Mouse (Mus musculus): ENCODE data around the gene Hist1h2bk. TPM values are rescaled to one million over a fixed set of nuclear protein-coding genes. Genes with fewer than 3 reads are reported as not detected.
"Not testable (repeated sequence)": the region's sequence is repeated elsewhere in the genome, so short reads cannot be mapped to it uniquely, and the experiment has no call there.

The Hist1h2bk gene
- polyA plus RNA-seq, 1 experiment from 2014 or later, result 6.2 TPM

GRCm38 (mm10) chr13:22034443-22035266 lies 1.0 kb upstream of the Hist1h2bk start:
- peak overlapping the region; percentile 52 for H3K4me2 ChIP-seq
- peaks cover 15% of the 10 kb centered on the region for H3K4me1 ChIP-seq
- no peaks in the 10 kb centered on the region for H3K27me3 ChIP-seq
- no peaks in the 10 kb centered on the region for H3K36me3 ChIP-seq
- no peak for ATAC-seq (ENCODE audit: insufficient number of reproducible peaks, low FRiP score, low TSS enrichment, low read depth)
- H3K4me3 ChIP-seq, result peak overlapping the region; percentile 43
- peak overlapping the region; percentile 77 for H3K27ac ChIP-seq
- H3K9me3 ChIP-seq, result no peaks in the 10 kb centered on the region
- H3K9ac ChIP-seq, result 0 out of 2 replicates have a peak overlapping the region, but pooled peaks have one; percentile 14
- WGBS, result under 1% methylated on average over 14 of the region's 14 CpGs

- peak overlapping the region; percentile 74 for H3K27ac ChIP-seq
- no peak for ATAC-seq (ENCODE audit: insufficient number of reproducible peaks, low FRiP score, low TSS enrichment, low read depth)
- H3K4me1 ChIP-seq, result peaks cover 26% of the 10 kb centered on the region
- H3K4me2 ChIP-seq, result peak overlapping the region; percentile 52
- H3K27me3 ChIP-seq, result no peaks in the 10 kb centered on the region
- 0 out of 2 replicates have a peak overlapping the region, but pooled peaks have one; percentile 18 for H3K9ac ChIP-seq
- no peaks in the 10 kb centered on the region for H3K9me3 ChIP-seq
- peak overlapping the region; percentile 43 for H3K4me3 ChIP-seq
- 2% methylated on average over 23 of the region's 23 CpGs for WGBS
- H3K36me3 ChIP-seq, result no peaks in the 10 kb centered on the region
These were observed 683 bp downstream of the Hist1h2bk start for GRCm38 (mm10) chr13:22036149-22036956.

- Histone ChIP-seq H3K36me3 (no peaks in the 10 kb centered on the region), H3K4me2 (peak overlapping the region; percentile 52; the same call in 1 of the 2 replicates), H3K4me3 (peak overlapping the region; percentile 43), H3K9me3 (no peaks in the 10 kb centered on the region), H3K27ac (peak overlapping the region; percentile 74), H3K9ac (no peak overlapping the region), H3K4me1 (peaks cover 28% of the 10 kb centered on the region), H3K27me3 (no peaks in the 10 kb centered on the region)
- WGBS, result 54% methylated on average over 3 of the region's 3 CpGs
- ATAC-seq (ENCODE audit: insufficient number of reproducible peaks, low FRiP score, low TSS enrichment, low read depth), result no peak
These were observed 1.3 kb downstream of the Hist1h2bk start for GRCm38 (mm10) chr13:22036986-22037385.

- H3K9me3 ChIP-seq, result no peaks in the 10 kb centered on the region
- H3K27me3 ChIP-seq, result no peaks in the 10 kb centered on the region
- no peak overlapping the region for H3K9ac ChIP-seq
- H3K4me1 ChIP-seq, result peaks cover 32% of the 10 kb centered on the region
- peak overlapping the region; percentile 27; the same call in 1 of the 2 replicates for H3K27ac ChIP-seq
- H3K36me3 ChIP-seq, result no peaks in the 10 kb centered on the region
- whole genome bisulfite sequencing, result 52% methylated on average over 2 of the region's 2 CpGs
- no peak overlapping the region for H3K4me3 ChIP-seq
- ATAC-seq (ENCODE audit: insufficient number of reproducible peaks, low FRiP score, low TSS enrichment, low read depth), result no peak
- no peak overlapping the region for H3K4me2 ChIP-seq
These were observed 1.7 kb downstream of the Hist1h2bk start for GRCm38 (mm10) chr13:22037415-22037814.

GRCm38 (mm10) chr13:22039364-22039763 lies 3.7 kb downstream of the Hist1h2bk start:
- H3K27ac ChIP-seq, result no peak overlapping the region
- no peak overlapping the region for H3K4me2 ChIP-seq
- peaks cover 29% of the 10 kb centered on the region for H3K4me1 ChIP-seq
- H3K9ac ChIP-seq, result no peak overlapping the region
- H3K4me3 ChIP-seq, result no peak overlapping the region
- H3K27me3 ChIP-seq, result no peaks in the 10 kb centered on the region
- WGBS, result 60% methylated on average over 5 of the region's 5 CpGs
- ATAC-seq (ENCODE audit: insufficient number of reproducible peaks, low FRiP score, low TSS enrichment, low read depth), result no peak
- H3K36me3 ChIP-seq, result no peaks in the 10 kb centered on the region
- no peaks in the 10 kb centered on the region for H3K9me3 ChIP-seq

- no peaks in the 10 kb centered on the region for H3K36me3 ChIP-seq
- peak overlapping the region; percentile 42 for H3K4me3 ChIP-seq
- no peaks in the 10 kb centered on the region for H3K27me3 ChIP-seq
- peak overlapping the region; percentile 63 for H3K4me2 ChIP-seq
- peak overlapping the region; percentile 93 for H3K27ac ChIP-seq
- WGBS, result 12% methylated on average over 2 of the region's 2 CpGs
- H3K9me3 ChIP-seq, result no peaks in the 10 kb centered on the region
- H3K4me1 ChIP-seq, result peaks cover 31% of the 10 kb centered on the region
- no peak overlapping the region for H3K9ac ChIP-seq
- ATAC-seq (ENCODE audit: insufficient number of reproducible peaks, low FRiP score, low TSS enrichment, low read depth), result no peak
These were observed 4.3 kb downstream of the Hist1h2bk start for GRCm38 (mm10) chr13:22039951-22040463.

- WGBS, result under 1% methylated on average over 24 of the region's 24 CpGs
- H3K36me3 ChIP-seq, result no peaks in the 10 kb centered on the region
These were observed 4.9 kb downstream of the Hist1h2bk start for GRCm38 (mm10) chr13:22040464-22041141.

GRCm38 (mm10) chr13:22041142-22041536 lies 5.5 kb downstream of the Hist1h2bk start, which contains the start of gene Hist1h4i:
Gene Hist1h4i (minus strand): TSS chr13:22041362.
- H3K27me3 ChIP-seq, H3K36me3 ChIP-seq, H3K9me3 ChIP-seq: not testable (repeated sequence)
- Histone ChIP-seq H3K4me3 (peak within 1 kb of the TSS; percentile 42), H3K4me2 (peak within 1 kb of the TSS; percentile 63), H3K4me1 (peaks cover 29% of the 10 kb centered on the region), H3K27ac (peak within 1 kb of the TSS; percentile 93), H3K9ac (peak within 1 kb of the TSS; percentile 44)
- under 1% methylated on average over 22 of the region's 27 CpGs for WGBS
- ATAC-seq (ENCODE audit: insufficient number of reproducible peaks, low FRiP score, low TSS enrichment, low read depth), result peak; percentile 64

More at GRCm38 (mm10) chr13:22040464-22041141, 4.9 kb downstream of the Hist1h2bk start:
- Histone ChIP-seq H3K4me3 (peak overlapping the region; percentile 42), H3K4me1 (peaks cover 30% of the 10 kb centered on the region), H3K27ac (peak overlapping the region; percentile 93), H3K27me3 (no peaks in the 10 kb centered on the region), H3K9me3 (no peaks in the 10 kb centered on the region), H3K4me2 (peak overlapping the region; percentile 63), H3K9ac (peak overlapping the region; percentile 44)
- 0 out of 2 replicates have a peak, but pooled peaks have one; percentile 9 for ATAC-seq (ENCODE audit: insufficient number of reproducible peaks, low FRiP score, low TSS enrichment, low read depth)

GRCm38 (mm10) chr13:22041651-22042567 lies 6.2 kb downstream of the Hist1h2bk start:
- Histone ChIP-seq H3K9ac (0 out of 2 replicates have a peak overlapping the region, but pooled peaks have one; percentile 32), H3K4me3 (peak overlapping the region; percentile 40), H3K27me3 (no peaks in the 10 kb centered on the region), H3K4me2 (peak overlapping the region; percentile 63), H3K27ac (peak overlapping the region; percentile 93), H3K9me3 (no peaks in the 10 kb centered on the region), H3K4me1 (peaks cover 23% of the 10 kb centered on the region), H3K36me3 (no peaks in the 10 kb centered on the region)
- WGBS, result 2% methylated on average over 13 of the region's 13 CpGs
- ATAC-seq (ENCODE audit: insufficient number of reproducible peaks, low FRiP score, low TSS enrichment, low read depth), result no peak

All from limb, embryonic 15.5 days (tissue).